Mouse (Mus musculus) heart, embryonic 10.5 days (tissue): ENCODE measurements around the gene Efna5. TPM values are rescaled to one million over a fixed set of nuclear protein-coding genes. Genes with fewer than 3 reads are reported as not detected.

ENCODE experiments used
- DNase-seq: peaks from one replicate; pipeline ENCODE4 v3.0.0-alpha.2; 2017; ENCODE audit warnings: low spot score
- H3K27ac ChIP-seq: fragments of 300-500 bp; sonication (generic); 2 replicates; pipeline ENCODE4 v1.5.1; 2016; ENCODE audit warnings: mild to moderate bottlenecking
- H3K27me3 ChIP-seq: fragments of 300-500 bp; sonication (generic); 2 replicates; pipeline ENCODE4 v1.6.1; 2016; ENCODE audit warnings: mild to moderate bottlenecking; ENCODE audit not compliant: poor library complexity, insufficient read depth, severe bottlenecking
- H3K36me3 ChIP-seq: fragments of 300-500 bp; sonication (generic); 2 replicates; pipeline ENCODE4 v1.6.1; 2016; ENCODE audit warnings: mild to moderate bottlenecking, moderate library complexity
- H3K4me1 ChIP-seq: fragments of 300-500 bp; sonication (generic); 2 replicates; pipeline ENCODE4 v1.6.1; 2016; ENCODE audit warnings: mild to moderate bottlenecking
- H3K4me3 ChIP-seq: fragments of 300-500 bp; sonication (generic); 2 replicates; pipeline ENCODE4 v1.5.1; 2016; ENCODE audit warnings: mild to moderate bottlenecking, moderate library complexity
- H3K9me3 ChIP-seq: fragments of 300-500 bp; sonication (generic); 2 replicates; pipeline ENCODE4 v1.6.1; 2016; ENCODE audit warnings: mild to moderate bottlenecking, moderate library complexity
- WGBS: fragments of 180-500 bp; shearing (Covaris S2); methylation state at CpG from one replicate; pipeline ENCODE4 v1.1.7; 2016; 5-methylcytosine and 5-hydroxymethylcytosine counted together
- polyA plus RNA-seq: library from polyadenylated mRNA; unstranded; fragments of >200 nt; fragmentation: Nextera tagmentation; extraction: Ambion mirVana; gene quantifications from 2 replicates; pipeline ENCODE4 v1.2.1, GENCODE M21; 2016

The Efna5 gene
- polyA plus RNA-seq, 1 experiment from 2014 or later = 32.2 TPM

- Histone ChIP-seq H3K27me3 (no peaks in the 10 kb centered on the region), H3K4me1 (peaks cover 48% of the 10 kb centered on the region), H3K36me3 (no peaks in the 10 kb centered on the region), H3K27ac (no peak overlapping the region; the same call in 1 of the 2 replicates), H3K9me3 (no peaks in the 10 kb centered on the region), H3K4me3 (no peak overlapping the region)
- WGBS = 86% methylated on average over 4 of the region's 4 CpGs
- no peak for DNase-seq
Measured at GRCm38 (mm10) chr17:62691201-62691715, 189.9 kb downstream of the Efna5 start.

GRCm38 (mm10) chr17:62690256-62690655 is 190.9 kb downstream of the Efna5 start:
- H3K9me3 ChIP-seq = no peaks in the 10 kb centered on the region
- no peak for DNase-seq
- peaks cover 48% of the 10 kb centered on the region for H3K4me1 ChIP-seq
- no peaks in the 10 kb centered on the region for H3K36me3 ChIP-seq
- WGBS = 68% methylated on average over 8 of the region's 8 CpGs
- H3K27me3 ChIP-seq = no peaks in the 10 kb centered on the region
- no peak overlapping the region for H3K4me3 ChIP-seq
- H3K27ac ChIP-seq = peak overlapping the region; percentile 3

- WGBS = 64% methylated on average over 4 of the region's 4 CpGs
- no peaks in the 10 kb centered on the region for H3K9me3 ChIP-seq
- H3K4me1 ChIP-seq = peaks cover 49% of the 10 kb centered on the region
- H3K4me3 ChIP-seq = no peak overlapping the region
- H3K27me3 ChIP-seq = no peaks in the 10 kb centered on the region
- H3K27ac ChIP-seq = no peak overlapping the region
- DNase-seq = no peak
- no peaks in the 10 kb centered on the region for H3K36me3 ChIP-seq
Measured at GRCm38 (mm10) chr17:62689646-62690045, 191.5 kb downstream of the Efna5 start.

GRCm38 (mm10) chr17:62687369-62687768 is 193.7 kb downstream of the Efna5 start:
- no peak overlapping the region for H3K27ac ChIP-seq
- no peak overlapping the region for H3K4me3 ChIP-seq
- H3K27me3 ChIP-seq = no peaks in the 10 kb centered on the region
- DNase-seq = no peak
- WGBS = 42% methylated on average over 6 of the region's 6 CpGs
- H3K9me3 ChIP-seq = no peaks in the 10 kb centered on the region
- no peaks in the 10 kb centered on the region for H3K36me3 ChIP-seq
- H3K4me1 ChIP-seq = peaks cover 45% of the 10 kb centered on the region

GRCm38 (mm10) chr17:62685181-62685580 is 195.9 kb downstream of the Efna5 start:
- WGBS = 63% methylated on average over 6 of the region's 6 CpGs

GRCm38 (mm10) chr17:62683142-62683541 is 198.0 kb downstream of the Efna5 start:
- Histone ChIP-seq H3K9me3 (no peaks in the 10 kb centered on the region), H3K27ac (no peak overlapping the region), H3K4me3 (no peak overlapping the region), H3K27me3 (no peaks in the 10 kb centered on the region), H3K36me3 (no peaks in the 10 kb centered on the region), H3K4me1 (peaks cover 28% of the 10 kb centered on the region)
- DNase-seq = no peak
- 61% methylated on average over 5 of the region's 5 CpGs for WGBS

More at GRCm38 (mm10) chr17:62685181-62685580, 195.9 kb downstream of the Efna5 start:
- no peaks in the 10 kb centered on the region for H3K9me3 ChIP-seq
- no peak for DNase-seq
- no peaks in the 10 kb centered on the region for H3K36me3 ChIP-seq
- no peak overlapping the region for H3K27ac ChIP-seq
- H3K27me3 ChIP-seq = no peaks in the 10 kb centered on the region
- no peak overlapping the region for H3K4me3 ChIP-seq
- peaks cover 36% of the 10 kb centered on the region for H3K4me1 ChIP-seq

- Histone ChIP-seq H3K4me3 (no peak overlapping the region), H3K27me3 (no peaks in the 10 kb centered on the region), H3K36me3 (no peaks in the 10 kb centered on the region), H3K27ac (no peak overlapping the region), H3K4me1 (peaks cover 30% of the 10 kb centered on the region), H3K9me3 (no peaks in the 10 kb centered on the region)
- 26% methylated on average over 1 of the region's 1 CpGs for WGBS
- no peak for DNase-seq
Measured at GRCm38 (mm10) chr17:62681726-62682125, 199.4 kb downstream of the Efna5 start.

- H3K27me3 ChIP-seq = no peaks in the 10 kb centered on the region
- no peaks in the 10 kb centered on the region for H3K36me3 ChIP-seq
- peaks cover 40% of the 10 kb centered on the region for H3K4me1 ChIP-seq
- H3K9me3 ChIP-seq = no peaks in the 10 kb centered on the region
- DNase-seq = no peak
- H3K27ac ChIP-seq = no peak overlapping the region
- no peak overlapping the region for H3K4me3 ChIP-seq
- 81% methylated on average over 1 of the region's 1 CpGs for WGBS
Measured at GRCm38 (mm10) chr17:62680737-62681136, 200.4 kb downstream of the Efna5 start.

GRCm38 (mm10) chr17:62676832-62677231 is 204.3 kb downstream of the Efna5 start:
- no peak for DNase-seq
- H3K27me3 ChIP-seq = no peaks in the 10 kb centered on the region
- no peak overlapping the region for H3K4me3 ChIP-seq
- 56% methylated on average over 6 of the region's 6 CpGs for WGBS
- no peaks in the 10 kb centered on the region for H3K36me3 ChIP-seq
- H3K27ac ChIP-seq = 0 out of 2 replicates have a peak overlapping the region, but pooled peaks have one; percentile 29
- H3K4me1 ChIP-seq = peaks cover 37% of the 10 kb centered on the region
- H3K9me3 ChIP-seq = no peaks in the 10 kb centered on the region

- H3K4me1 ChIP-seq = peaks cover 33% of the 10 kb centered on the region
- H3K27me3 ChIP-seq = no peaks in the 10 kb centered on the region
- no peak for DNase-seq
- H3K27ac ChIP-seq = 0 out of 2 replicates have a peak overlapping the region, but pooled peaks have one; percentile 36
- WGBS = 32% methylated on average over 6 of the region's 6 CpGs
- no peaks in the 10 kb centered on the region for H3K9me3 ChIP-seq
- no peaks in the 10 kb centered on the region for H3K36me3 ChIP-seq
- no peak overlapping the region for H3K4me3 ChIP-seq
Measured at GRCm38 (mm10) chr17:62676409-62676808, 204.7 kb downstream of the Efna5 start.

GRCm38 (mm10) chr17:62675811-62676255 is 205.3 kb downstream of the Efna5 start:
- WGBS = 39% methylated on average over 5 of the region's 5 CpGs

GRCm38 (mm10) chr17:62672068-62672467 is 209.0 kb downstream of the Efna5 start:
- H3K36me3 ChIP-seq = no peaks in the 10 kb centered on the region
- no peak for DNase-seq
- WGBS = 83% methylated on average over 8 of the region's 8 CpGs

More at GRCm38 (mm10) chr17:62675811-62676255, 205.3 kb downstream of the Efna5 start:
- Histone ChIP-seq H3K27ac (no peak overlapping the region), H3K4me1 (peaks cover 30% of the 10 kb centered on the region), H3K4me3 (no peak overlapping the region), H3K36me3 (no peaks in the 10 kb centered on the region), H3K9me3 (no peaks in the 10 kb centered on the region), H3K27me3 (no peaks in the 10 kb centered on the region)
- no peak for DNase-seq

GRCm38 (mm10) chr17:62666761-62667160 is 214.4 kb downstream of the Efna5 start:
- 83% methylated on average over 6 of the region's 6 CpGs for WGBS
- no peaks in the 10 kb centered on the region for H3K36me3 ChIP-seq
- H3K4me3 ChIP-seq = no peak overlapping the region
- no peaks in the 10 kb centered on the region for H3K9me3 ChIP-seq
- peaks cover 18% of the 10 kb centered on the region for H3K4me1 ChIP-seq
- no peaks in the 10 kb centered on the region for H3K27me3 ChIP-seq
- no peak overlapping the region for H3K27ac ChIP-seq
- DNase-seq = peak; percentile 69

More at GRCm38 (mm10) chr17:62672068-62672467, 209.0 kb downstream of the Efna5 start:
- H3K4me1 ChIP-seq = peaks cover 22% of the 10 kb centered on the region
- H3K4me3 ChIP-seq = no peak overlapping the region
- H3K27me3 ChIP-seq = no peaks in the 10 kb centered on the region
- no peaks in the 10 kb centered on the region for H3K9me3 ChIP-seq
- no peak overlapping the region for H3K27ac ChIP-seq

- H3K36me3 ChIP-seq = no peaks in the 10 kb centered on the region
- no peaks in the 10 kb centered on the region for H3K9me3 ChIP-seq
- WGBS = 88% methylated on average over 7 of the region's 7 CpGs
- H3K4me3 ChIP-seq = no peak overlapping the region
- H3K4me1 ChIP-seq = peaks cover 25% of the 10 kb centered on the region
- H3K27me3 ChIP-seq = no peaks in the 10 kb centered on the region
- DNase-seq = no peak
- H3K27ac ChIP-seq = no peak overlapping the region
Measured at GRCm38 (mm10) chr17:62665823-62666222, 215.3 kb downstream of the Efna5 start.
